Mouse (Mus musculus) C2C12 (cell line): ENCODE measurements at regions not wholly inside any gene's neighbourhood (a gene's known extent, or its start where the extent isn't known, plus 50 kb on each side); places are given as distances from the start of the nearest gene placed in this dataset.

Source experiments
- H3K27me3 ChIP-seq: one replicate; pipeline ENCODE4 v1.6.1; 2011; ENCODE audit not compliant: control insufficient read depth, insufficient read depth, insufficient read length
- H3K36me3 ChIP-seq: one replicate; pipeline ENCODE4 v1.6.1; 2011; ENCODE audit not compliant: control insufficient read depth, insufficient read depth
- H3K4me3 ChIP-seq: one replicate; pipeline ENCODE4 v1.5.1; 2011; ENCODE audit warnings: mild to moderate bottlenecking, control low read depth; ENCODE audit not compliant: poor library complexity, insufficient read depth, severe bottlenecking
- H3K79me2 ChIP-seq: one replicate; pipeline ENCODE4 v1.6.1; 2011; ENCODE audit not compliant: control insufficient read depth, insufficient read depth
- H3K79me3 ChIP-seq: one replicate; pipeline ENCODE4 v1.6.1; 2011; ENCODE audit warnings: low read depth, control low read depth
- H3ac ChIP-seq: one replicate; pipeline ENCODE3; 2011; ENCODE audit warnings: low read depth; ENCODE audit not compliant: control insufficient read depth, insufficient read length
- CEBPB ChIP-seq: IDR thresholded peaks from one replicate; pipeline ENCODE4 v1.6.1; 2011; ENCODE audit warnings: low read depth, mild to moderate bottlenecking, control low read depth, moderate library complexity
- CTCF ChIP-seq: IDR thresholded peaks from one replicate; pipeline ENCODE4 v1.5.1; 2011; ENCODE audit not compliant: control insufficient read depth, insufficient read depth, insufficient read length
- FOSL1 ChIP-seq: IDR thresholded peaks from one replicate; pipeline ENCODE4 v1.8.0; 2011; ENCODE audit warnings: mild to moderate bottlenecking, low read length; ENCODE audit not compliant: poor library complexity, insufficient read depth, severe bottlenecking
- MAX ChIP-seq: IDR thresholded peaks from one replicate; pipeline ENCODE4 v1.6.1; 2011; ENCODE audit warnings: mild to moderate bottlenecking, control low read depth
- MYOD1 ChIP-seq: IDR thresholded peaks from one replicate; pipeline ENCODE4 v1.6.1; 2011; ENCODE audit warnings: low read depth; ENCODE audit not compliant: control insufficient read depth, insufficient read length
- MYOG ChIP-seq: IDR thresholded peaks from one replicate; pipeline ENCODE4 v1.6.1; 2011; ENCODE audit not compliant: control insufficient read depth, insufficient read length; ENCODE audit errors: extremely low read depth
- USF1 ChIP-seq: IDR thresholded peaks from one replicate; pipeline ENCODE4 v1.6.1; 2011; ENCODE audit warnings: low read depth, mild to moderate bottlenecking, control low read depth, moderate library complexity

GRCm38 (mm10) chr6:13949640-13950039, 78.3 kb upstream of the 2610001J05Rik start:
- no peak for TF ChIP-seq MYOD1
- no peak for TF ChIP-seq MAX
- TF ChIP-seq USF1: no peak
- TF ChIP-seq MYOG: no peak
- TF ChIP-seq CTCF: no peak
- TF ChIP-seq FOSL1: no peak
- no peak for TF ChIP-seq CEBPB
- no peak overlapping the region for H3K4me3 ChIP-seq
- no peaks in the 10 kb centered on the region for H3K27me3 ChIP-seq

GRCm38 (mm10) chr6:13920809-13921760, 49.8 kb upstream of the 2610001J05Rik start:
- H3K36me3 ChIP-seq: no peaks in the 10 kb centered on the region
- no peaks in the 10 kb centered on the region for H3K27me3 ChIP-seq
- no peak overlapping the region for H3K4me3 ChIP-seq
- H3ac ChIP-seq: no peak overlapping the region
- no peak for TF ChIP-seq CTCF
- no peak for TF ChIP-seq CEBPB
- H3K79me2 ChIP-seq: no peaks in the 10 kb centered on the region
- H3K79me3 ChIP-seq: no peaks in the 10 kb centered on the region

More at GRCm38 (mm10) chr6:13949640-13950039, 78.3 kb upstream of the 2610001J05Rik start:
- Histone ChIP-seq H3K79me3 (no peaks in the 10 kb centered on the region), H3ac (no peak overlapping the region), H3K36me3 (no peaks in the 10 kb centered on the region), H3K79me2 (no peaks in the 10 kb centered on the region)
